Mouse (Mus musculus): ENCODE results near the gene Cenpp.

Cenpp gene

DNA sequence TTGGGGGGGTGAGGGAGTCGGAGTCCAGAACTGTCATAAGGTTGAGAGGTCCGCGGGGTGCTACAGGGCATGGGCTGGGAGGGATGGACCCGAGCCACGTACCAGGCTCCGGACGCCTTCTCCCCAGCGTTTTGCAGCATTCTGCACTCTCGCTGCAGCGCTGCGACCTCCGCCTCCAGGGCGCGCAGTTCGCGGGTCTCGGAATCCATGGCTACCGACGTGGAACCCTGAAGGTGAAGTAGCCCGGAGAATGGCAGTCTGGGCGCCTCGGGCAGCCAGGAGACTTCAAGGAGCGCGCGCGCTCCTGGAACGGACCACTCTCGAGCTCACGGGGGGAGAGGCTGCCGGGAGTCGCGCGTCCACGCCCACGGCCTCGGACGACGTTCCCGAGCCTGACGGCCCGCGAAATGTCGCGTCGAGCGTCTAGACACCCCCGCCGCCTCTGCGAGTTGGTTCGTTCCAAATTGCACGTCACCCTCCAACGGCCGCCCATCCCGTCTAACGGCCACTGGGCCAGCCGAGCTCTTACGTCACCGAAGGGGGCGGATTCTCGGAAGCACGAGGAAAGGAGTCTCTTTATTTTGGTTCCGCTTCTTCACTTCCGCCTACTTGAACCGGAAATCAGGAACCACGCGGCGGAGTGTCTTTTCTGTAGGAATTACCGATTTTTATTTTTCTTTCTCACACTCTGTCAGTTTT lies at the start of gene Cenpp, which contains the start of gene Nol8:
Cenpp (minus strand) TSS at position 305 of the 699 bp plus-strand sequence.
Nol8 (plus strand) TSS at position 598 of the 699 bp plus-strand sequence.
- DNase-seq (ENCODE audit: low read depth, low spot score), result peak; percentile 100

GRCm38 (mm10) chr13:49691056-49691455 lies 38.5 kb upstream of the Cenpp start:
- no peak for DNase-seq (ENCODE audit: low read depth, low spot score)

DNA sequence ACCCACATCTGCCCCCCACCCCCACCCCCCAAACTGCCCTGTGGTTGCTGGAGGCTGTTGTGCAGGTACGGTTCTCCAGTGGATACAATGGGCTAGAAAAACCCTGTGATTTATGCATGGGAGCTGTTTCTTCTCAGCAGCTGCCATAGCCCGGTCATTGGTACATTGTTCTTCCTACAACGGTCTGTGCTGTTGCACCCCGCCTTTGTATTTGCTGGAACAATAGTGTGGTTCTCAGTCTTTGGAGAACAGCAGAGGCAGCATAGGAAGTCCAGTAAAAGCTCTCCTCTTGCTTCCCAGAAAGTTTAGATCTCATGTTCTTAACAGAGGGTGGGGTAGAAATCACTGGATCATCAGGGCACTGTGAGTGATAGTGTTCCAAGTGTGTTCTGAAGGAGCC lies 31.7 kb upstream of the Cenpp start:
- no peak for DNase-seq (ENCODE audit: low read depth, low spot score)

DNA sequence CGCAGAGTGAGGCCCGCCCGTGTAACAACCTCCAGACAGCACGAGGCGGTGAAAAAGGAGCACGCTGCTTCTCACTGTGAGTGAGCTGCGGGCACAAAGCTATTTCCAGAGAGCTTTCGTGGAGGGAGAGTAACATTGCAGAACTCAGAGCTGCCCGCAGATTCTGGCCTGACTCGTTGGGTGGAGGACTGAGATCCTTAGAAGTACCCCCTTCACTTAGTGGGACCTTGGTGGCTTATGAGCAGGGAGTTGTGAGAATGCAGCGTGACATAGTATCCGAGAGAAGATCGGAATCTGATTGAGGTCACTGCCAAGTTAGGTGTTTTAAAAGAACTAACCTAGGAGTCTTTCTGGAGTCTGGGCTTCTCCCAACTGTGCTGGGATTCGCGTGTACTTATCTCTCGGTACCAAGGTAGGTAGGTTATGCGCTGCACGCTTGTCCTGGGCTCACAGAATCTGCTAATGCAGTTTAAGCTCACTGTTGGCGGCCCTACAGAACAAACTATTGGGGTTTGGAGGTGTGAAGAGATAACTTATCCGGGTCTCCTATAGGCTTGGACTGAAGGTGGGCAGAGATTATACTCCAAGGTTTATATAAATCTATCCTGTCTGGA lies 29.8 kb upstream of the Cenpp start:
- no peak for DNase-seq (ENCODE audit: low read depth, low spot score)

DNA sequence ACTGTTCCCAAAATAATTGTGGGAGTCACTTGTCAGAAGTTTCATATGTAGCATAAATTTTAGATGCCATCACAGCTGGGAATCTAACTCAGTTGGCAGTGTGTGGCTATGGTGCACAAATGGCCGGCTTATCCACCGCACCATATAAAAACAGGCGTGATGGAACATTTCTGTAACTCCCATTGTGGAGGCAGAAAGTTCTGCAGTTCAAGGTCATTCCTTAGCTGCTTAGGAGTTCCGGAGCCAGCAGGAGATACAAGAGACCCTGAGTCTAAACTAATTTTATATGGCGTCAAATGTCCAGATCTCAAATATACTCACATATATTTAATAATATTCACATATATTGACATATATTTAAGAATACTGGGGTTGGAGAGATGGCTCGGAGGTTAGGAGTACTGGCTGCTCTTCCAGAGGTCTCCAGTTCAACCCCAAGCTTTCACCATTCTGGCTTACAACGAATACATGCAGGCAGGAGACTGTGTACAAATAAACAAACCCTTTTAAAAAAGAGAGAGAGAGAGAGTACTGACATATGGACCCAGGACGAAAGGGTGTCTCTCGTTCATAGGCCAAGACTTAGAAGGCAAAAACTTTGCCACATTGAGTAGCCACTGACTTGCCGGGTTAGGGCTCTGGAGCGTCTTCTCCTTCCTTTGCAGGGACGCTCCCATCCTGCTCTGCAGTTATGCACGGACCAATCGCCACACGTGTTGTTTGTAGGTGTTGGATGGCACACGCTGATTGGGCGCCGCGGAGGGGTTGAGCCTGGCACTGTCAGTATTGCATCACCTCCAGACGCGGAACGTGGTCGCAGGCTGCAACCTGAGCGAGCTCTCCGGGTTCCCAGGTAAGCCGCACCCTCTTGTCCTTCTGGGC lies 29.0 kb upstream of the Cenpp start, which contains the start of gene Iars:
Iars (plus strand) TSS at position 750 of the 882 bp plus-strand sequence.
- peak; percentile 99 for DNase-seq (ENCODE audit: low read depth, low spot score)

- DNase-seq (ENCODE audit: low read depth, low spot score), result no peak
These were observed 25.2 kb upstream of the Cenpp start for GRCm38 (mm10) chr13:49677793-49678192.

- no peak for DNase-seq (ENCODE audit: low read depth, low spot score)
These were observed 576 bp upstream of the Cenpp start for GRCm38 (mm10) chr13:49653180-49653541.

- no peak for DNase-seq (ENCODE audit: low read depth, low spot score)
These were observed 719 bp downstream of the Cenpp start for GRCm38 (mm10) chr13:49651781-49652351.

DNA sequence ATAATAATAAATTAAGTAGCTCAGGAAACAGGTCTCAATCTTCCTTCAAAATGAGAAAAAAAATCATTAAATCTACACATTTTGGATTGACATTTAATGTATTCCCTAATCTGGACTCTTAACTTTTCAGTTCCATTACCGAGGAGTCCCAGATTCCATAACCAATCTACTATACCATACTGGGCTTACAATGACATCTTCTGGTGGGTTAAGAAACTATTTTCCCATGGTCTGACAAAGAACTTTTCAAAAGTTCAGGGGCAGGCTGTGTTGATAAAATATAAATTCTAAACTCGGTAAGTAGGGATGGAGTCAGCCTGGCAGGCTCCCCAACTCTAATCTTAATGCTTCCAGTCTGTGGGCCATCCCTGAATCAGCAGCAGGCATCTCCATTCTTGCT lies 1.4 kb downstream of the Cenpp start:
- no peak for DNase-seq (ENCODE audit: low read depth, low spot score)

- DNase-seq (ENCODE audit: low read depth, low spot score), result no peak
These were observed 6.6 kb downstream of the Cenpp start for GRCm38 (mm10) chr13:49646019-49646418.

DNA sequence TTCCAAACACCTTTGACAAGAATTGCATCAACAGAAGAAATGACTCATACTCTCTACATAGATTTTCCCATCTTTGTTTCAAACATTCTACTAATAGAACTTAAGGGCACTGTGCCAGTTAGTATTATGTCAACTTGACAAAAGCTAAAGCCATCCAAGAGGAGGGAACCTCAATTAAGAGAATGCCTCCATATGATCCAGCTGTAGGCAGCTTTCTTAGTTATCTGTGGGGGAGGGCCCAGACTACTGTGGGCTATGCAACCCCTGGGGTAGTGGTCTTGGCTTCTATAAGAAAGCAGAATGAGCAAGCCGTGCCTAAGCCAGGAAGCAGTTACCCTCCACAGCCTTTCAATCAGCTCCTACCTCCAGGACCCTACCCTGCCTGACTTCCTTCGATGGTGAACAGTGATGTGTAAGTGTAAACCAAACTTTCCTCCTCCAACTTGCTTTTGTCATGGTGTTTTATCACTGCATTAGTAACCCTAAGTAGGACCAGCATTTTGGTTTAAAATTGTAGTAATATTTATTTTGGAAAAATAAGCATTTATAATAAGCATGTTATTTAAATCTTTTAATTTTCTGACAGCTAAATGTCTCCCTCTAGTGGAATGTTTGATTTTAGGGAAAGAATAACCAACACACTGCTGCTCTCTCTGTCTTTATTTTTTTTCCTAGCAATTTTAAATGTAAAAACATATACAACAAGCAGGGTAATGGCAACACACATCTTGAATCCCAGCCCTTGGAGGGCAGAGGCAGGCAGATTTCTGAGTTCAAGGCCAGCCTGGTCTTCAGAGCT lies 7.7 kb downstream of the Cenpp start:
- peak; percentile 55 for DNase-seq (ENCODE audit: low read depth, low spot score)

- DNase-seq (ENCODE audit: low read depth, low spot score), result no peak
These were observed 8.8 kb downstream of the Cenpp start for GRCm38 (mm10) chr13:49643669-49644362.

GRCm38 (mm10) chr13:49642650-49643049 lies 9.9 kb downstream of the Cenpp start:
- no peak for DNase-seq (ENCODE audit: low read depth, low spot score)

DNA sequence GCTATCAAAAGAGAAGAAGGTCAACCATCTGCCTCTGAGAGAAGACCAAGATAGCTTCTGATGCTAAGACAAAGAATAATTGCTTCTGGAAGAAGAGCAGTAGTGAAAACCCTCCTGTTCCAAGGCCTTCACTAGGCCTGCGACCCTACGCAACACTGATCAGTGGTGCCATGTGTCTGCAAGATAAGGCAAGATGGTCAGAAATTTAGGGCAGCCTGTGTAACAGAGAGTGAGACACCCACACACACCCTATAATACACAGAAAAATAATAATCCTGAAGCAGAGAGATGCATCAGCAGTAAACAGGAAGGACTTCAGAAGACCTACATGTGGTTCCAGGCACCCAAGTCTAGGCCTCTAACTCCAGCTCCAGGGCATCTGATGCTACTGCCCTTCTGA lies 12.6 kb downstream of the Cenpp start:
- DNase-seq (ENCODE audit: low read depth, low spot score), result no peak

- no peak for DNase-seq (ENCODE audit: low read depth, low spot score)
These were observed 23.5 kb downstream of the Cenpp start for GRCm38 (mm10) chr13:49629076-49629475.

DNA sequence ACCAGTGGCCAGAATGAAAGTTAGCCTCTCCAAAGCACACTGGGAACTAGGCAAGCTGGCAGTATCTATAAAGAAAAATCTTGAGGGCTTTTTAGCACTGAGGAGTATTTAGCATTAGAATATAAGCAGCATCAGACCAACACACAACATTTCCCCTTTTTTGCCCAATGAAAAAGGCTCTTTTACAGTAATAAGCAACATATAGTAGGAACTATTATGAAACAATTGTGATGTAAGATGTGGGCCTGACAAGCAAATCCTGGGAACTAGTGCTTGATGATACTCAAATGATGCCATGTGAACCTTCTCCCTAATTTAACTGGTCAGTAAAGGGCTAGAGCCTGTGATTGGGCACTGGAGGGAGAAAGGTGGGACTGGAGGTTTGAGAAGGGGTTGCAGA lies 24.4 kb downstream of the Cenpp start:
- DNase-seq (ENCODE audit: low read depth, low spot score), result no peak

- DNase-seq (ENCODE audit: low read depth, low spot score), result no peak
These were observed 29.4 kb downstream of the Cenpp start for GRCm38 (mm10) chr13:49623216-49623615.

DNA sequence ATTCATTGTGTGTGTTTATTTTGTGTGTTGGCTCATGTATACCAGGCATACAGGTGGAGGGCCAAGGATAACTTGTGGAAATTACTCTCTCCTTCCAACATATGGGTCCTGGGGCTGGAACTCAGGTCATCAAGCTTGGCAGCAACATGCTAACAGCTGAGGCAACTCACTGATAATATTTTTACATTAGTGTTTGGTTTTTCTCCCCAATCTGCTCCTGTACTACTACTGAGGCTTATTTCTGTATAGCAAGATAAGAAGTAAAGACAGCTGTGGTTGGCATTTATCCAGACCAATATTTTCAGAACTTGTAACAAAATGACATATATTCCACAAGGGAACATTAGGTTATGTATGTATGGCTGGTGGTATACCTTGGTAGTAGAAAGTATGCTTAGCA lies 34.2 kb downstream of the Cenpp start:
- DNase-seq (ENCODE audit: low read depth, low spot score), result no peak

- DNase-seq (ENCODE audit: low read depth, low spot score), result no peak
These were observed 35.6 kb downstream of the Cenpp start for GRCm38 (mm10) chr13:49617021-49617420.

DNA sequence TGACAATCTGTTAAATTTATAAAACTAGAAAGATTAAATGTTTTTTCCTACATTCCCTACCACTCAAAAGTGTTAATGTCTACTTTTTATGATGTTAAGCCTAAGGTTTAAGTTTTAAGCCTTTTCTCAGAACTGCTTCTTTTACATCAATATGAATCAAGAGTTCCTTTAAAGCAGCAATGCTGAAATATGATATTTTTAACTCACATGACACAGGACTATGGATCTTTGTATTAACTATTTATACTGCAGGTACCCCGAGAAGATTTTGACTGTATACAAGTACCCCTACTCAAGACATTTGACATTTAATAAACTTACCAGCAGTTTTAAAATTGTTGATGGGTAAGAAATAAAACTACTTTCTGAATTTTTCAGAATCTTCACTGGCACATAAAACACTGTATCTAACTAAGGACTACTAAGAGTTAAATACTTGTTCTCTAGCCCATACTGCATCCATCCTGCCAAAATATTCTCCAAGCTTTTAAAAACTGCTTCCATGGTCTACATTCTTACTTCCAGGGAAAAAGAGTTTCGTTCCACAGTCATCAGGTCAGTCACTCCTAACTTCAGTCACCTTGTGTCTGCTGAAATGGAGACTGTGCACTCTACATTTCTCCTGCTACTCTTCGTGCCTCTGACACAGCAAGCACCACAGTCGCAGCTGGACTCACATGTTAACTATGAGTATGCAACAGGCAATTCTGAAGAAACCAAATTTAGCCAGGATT lies 43.8 kb downstream of the Cenpp start:
- no peak for DNase-seq (ENCODE audit: low read depth, low spot score)

Data from CD4-positive, CD25-positive, alpha-beta regulatory T cell, adult 2 months (primary cell).